Mouse (Mus musculus) MEL (cell line): ENCODE measurements around the gene Gipc3. TPM values are rescaled to one million over a fixed set of nuclear protein-coding genes. Genes with fewer than 3 reads are reported as not detected.

Experiments used
- DNase-seq: peaks from one replicate; pipeline ENCODE4 v3.0.0; 2011; ENCODE audit warnings: low read depth, low spot score
- H3K27ac ChIP-seq: 2 replicates; pipeline ENCODE4 v1.5.1; 2012; ENCODE audit warnings: low read depth, mild to moderate bottlenecking, control low read depth, low read length, moderate library complexity; ENCODE audit not compliant: control insufficient read depth
- H3K27me3 ChIP-seq, 2 experiments: fragments of 150-350 bp in 1 of 2; sonication (generic) in 1 of 2; 2 replicates each; pipeline ENCODE4 v1.6.1; 2012; ENCODE audit warnings: low read length in 2 of 2, mild to moderate bottlenecking in 2 of 2, improper control_type of control experiment in 1 of 2, moderate library complexity in 1 of 2; ENCODE audit not compliant: insufficient read depth in 2 of 2, control insufficient read depth in 1 of 2
- H3K36me3 ChIP-seq, 2 experiments: 2 replicates each; pipeline ENCODE4 v1.6.1; 2012 to 2014; ENCODE audit warnings: low read length in 2 of 2, improper control_type of control experiment in 1 of 2, inconsistent platforms in 1 of 2, mild to moderate bottlenecking in 1 of 2; ENCODE audit not compliant: insufficient read depth in 2 of 2, control insufficient read depth in 1 of 2
- H3K4me1 ChIP-seq, 2 experiments: fragments of 150-350 bp in 1 of 2; sonication (generic) in 1 of 2; 2 replicates each; pipeline ENCODE4 v1.6.1; 2012; ENCODE audit warnings: low read length in 2 of 2, improper control_type of control experiment in 1 of 2, mild to moderate bottlenecking in 1 of 2; ENCODE audit not compliant: insufficient read depth in 2 of 2, control insufficient read depth in 1 of 2
- H3K4me3 ChIP-seq, 2 experiments: fragments of 150-350 bp in 1 of 2; sonication (generic) in 1 of 2; 2 replicates each; pipeline ENCODE4 v1.5.1; 2012; ENCODE audit warnings: low read depth in 2 of 2, low read length in 2 of 2, mild to moderate bottlenecking in 2 of 2, moderate library complexity in 2 of 2, control low read depth in 1 of 2, improper control_type of control experiment in 1 of 2; ENCODE audit not compliant: control insufficient read depth in 1 of 2, insufficient read depth in 1 of 2
- H3K79me2 ChIP-seq: 2 replicates; pipeline ENCODE4 v1.6.1; 2012; ENCODE audit warnings: mild to moderate bottlenecking, low read length, moderate library complexity; ENCODE audit not compliant: control insufficient read depth, poor library complexity, insufficient read depth
- H3K9ac ChIP-seq: 2 replicates; pipeline ENCODE4 v1.6.1; 2012; ENCODE audit warnings: low read depth, mild to moderate bottlenecking, control low read depth, low read length, moderate library complexity; ENCODE audit not compliant: control insufficient read depth, poor library complexity, severe bottlenecking
- H3K9me3 ChIP-seq: fragments of 150-350 bp; sonication (generic); replicated peaks from 2 replicates; pipeline ENCODE4 v1.6.1; 2012; ENCODE audit warnings: mild to moderate bottlenecking, low read length, improper control_type of control experiment, moderate library complexity; ENCODE audit not compliant: insufficient read depth
- CHD1 ChIP-seq: IDR thresholded peaks from 2 replicates; pipeline ENCODE4 v1.6.1; 2012; ENCODE audit warnings: low read depth, mild to moderate bottlenecking, inconsistent platforms, low read length, improper control_type of control experiment
- CTCF ChIP-seq, 3 experiments: IDR thresholded peaks in 2 of 3; conservative IDR thresholded peaks in 1 of 3; 2 replicates each; pipeline ENCODE4 v1.5.1; 2011 to 2012; ENCODE audit warnings: low read length in 3 of 3, low read depth in 2 of 3, mild to moderate bottlenecking in 2 of 3, improper control_type of control experiment in 1 of 3, inconsistent platforms in 1 of 3, mixed read lengths in 1 of 3, moderate library complexity in 1 of 3; ENCODE audit not compliant: control insufficient read depth in 1 of 3, insufficient read depth in 1 of 3, poor library complexity in 1 of 3, severe bottlenecking in 1 of 3
- GATA1 ChIP-seq: IDR thresholded peaks from 2 replicates; pipeline ENCODE4 v1.6.1; 2011; ENCODE audit warnings: low read depth, low read length, improper control_type of control experiment
- HCFC1 ChIP-seq: IDR thresholded peaks from 2 replicates; pipeline ENCODE4 v1.6.1; 2012; ENCODE audit warnings: low read depth, mild to moderate bottlenecking, inconsistent platforms, low read length, improper control_type of control experiment, moderate library complexity
- JUND ChIP-seq: IDR thresholded peaks from 2 replicates; pipeline ENCODE4 v1.6.1; 2011; ENCODE audit warnings: low read depth, mild to moderate bottlenecking, improper control_type of control experiment, low read length
- KAT2A ChIP-seq: conservative IDR thresholded peaks from 2 replicates; pipeline ENCODE4 v1.6.1; 2012; ENCODE audit warnings: low read depth, low read length, improper control_type of control experiment, inconsistent platforms
- MAFK ChIP-seq: IDR thresholded peaks from 2 replicates; pipeline ENCODE4 v1.6.1; 2011; ENCODE audit warnings: low read depth, mild to moderate bottlenecking, low read length, improper control_type of control experiment, borderline replicate concordance
- MAX ChIP-seq: IDR thresholded peaks from 2 replicates; pipeline ENCODE4 v1.6.1; 2011; ENCODE audit warnings: low read length, improper control_type of control experiment
- MAZ ChIP-seq: IDR thresholded peaks from 2 replicates; pipeline ENCODE4 v1.6.1; 2012; ENCODE audit warnings: low read depth, mild to moderate bottlenecking, inconsistent platforms, low read length, improper control_type of control experiment
- MYC ChIP-seq: IDR thresholded peaks from 2 replicates; pipeline ENCODE4 v1.6.1; 2011; ENCODE audit warnings: low read depth, mild to moderate bottlenecking, low read length, improper control_type of control experiment, moderate library complexity
- POLR2A ChIP-seq, 2 experiments: IDR thresholded peaks; 2 replicates each; pipeline ENCODE4 v1.6.1; 2011 to 2012; ENCODE audit warnings: low read length in 2 of 2, mild to moderate bottlenecking in 2 of 2, control low read depth in 1 of 2, improper control_type of control experiment in 1 of 2, low read depth in 1 of 2, moderate library complexity in 1 of 2; ENCODE audit not compliant: control insufficient read depth in 1 of 2, insufficient read depth in 1 of 2, poor library complexity in 1 of 2
- POLR2AphosphoS5 ChIP-seq: IDR thresholded peaks from 2 replicates; pipeline ENCODE4 v1.6.1; 2012; ENCODE audit warnings: low read depth, borderline replicate concordance, mild to moderate bottlenecking, inconsistent platforms, low read length, moderate library complexity, mixed read lengths
- RAD21 ChIP-seq: IDR thresholded peaks from 2 replicates; pipeline ENCODE4 v1.6.1; 2011; ENCODE audit warnings: mild to moderate bottlenecking, low read depth, low read length, improper control_type of control experiment
- SIN3A ChIP-seq: IDR thresholded peaks from 2 replicates; pipeline ENCODE4 v1.6.1; 2012; ENCODE audit warnings: low read length, improper control_type of control experiment, inconsistent platforms
- SMC3 ChIP-seq: IDR thresholded peaks from 2 replicates; pipeline ENCODE4 v1.6.1; 2011; ENCODE audit warnings: low read depth, low read length, improper control_type of control experiment
- TAL1 ChIP-seq: IDR thresholded peaks from 2 replicates; pipeline ENCODE4 v1.6.1; 2012; ENCODE audit warnings: mild to moderate bottlenecking, inconsistent platforms, low read length, moderate library complexity, mixed read lengths
- TCF12 ChIP-seq: IDR thresholded peaks from 2 replicates; pipeline ENCODE4 v1.6.1; 2014; ENCODE audit warnings: low read depth, mild to moderate bottlenecking, inconsistent platforms, low read length, improper control_type of control experiment, moderate library complexity
- ZKSCAN1 ChIP-seq: IDR thresholded peaks from 2 replicates; pipeline ENCODE4 v1.6.1; 2012; ENCODE audit warnings: low read depth, mild to moderate bottlenecking, inconsistent platforms, low read length, improper control_type of control experiment, moderate library complexity
- ZMIZ1 ChIP-seq: IDR thresholded peaks from 2 replicates; pipeline ENCODE4 v1.6.1; 2012; ENCODE audit warnings: low read depth, mild to moderate bottlenecking, inconsistent platforms, low read length, improper control_type of control experiment, moderate library complexity
- ZNF384 ChIP-seq: IDR thresholded peaks from 2 replicates; pipeline ENCODE4 v1.6.1; 2012; ENCODE audit warnings: low read depth, mild to moderate bottlenecking, inconsistent platforms, low read length, improper control_type of control experiment
- polyA plus RNA-seq, 2 experiments: library from polyadenylated mRNA; stranded (reverse) in 1 of 2; unstranded in 1 of 2; fragments of >175 nt in 1 of 2; fragments of >200 nt in 1 of 2; gene quantifications; 2 replicates each; pipeline versions ENCODE4 v1.2.1 to v1.2.4; 2012; ENCODE audit warnings: low replicate concordance in 2 of 2, low read depth in 1 of 2; ENCODE audit not compliant: insufficient read length in 2 of 2, insufficient read depth in 1 of 2, missing spikeins in 1 of 2
- total RNA-seq: library from RNA; depleted of rRNA; stranded (reverse); fragments of 300-350 nt; gene quantifications from 2 replicates; pipeline ENCODE4 v1.2.3, GENCODE M21; 2012

Gipc3 gene
- total and polyA plus RNA-seq, 3 experiments = not detected

DNA sequence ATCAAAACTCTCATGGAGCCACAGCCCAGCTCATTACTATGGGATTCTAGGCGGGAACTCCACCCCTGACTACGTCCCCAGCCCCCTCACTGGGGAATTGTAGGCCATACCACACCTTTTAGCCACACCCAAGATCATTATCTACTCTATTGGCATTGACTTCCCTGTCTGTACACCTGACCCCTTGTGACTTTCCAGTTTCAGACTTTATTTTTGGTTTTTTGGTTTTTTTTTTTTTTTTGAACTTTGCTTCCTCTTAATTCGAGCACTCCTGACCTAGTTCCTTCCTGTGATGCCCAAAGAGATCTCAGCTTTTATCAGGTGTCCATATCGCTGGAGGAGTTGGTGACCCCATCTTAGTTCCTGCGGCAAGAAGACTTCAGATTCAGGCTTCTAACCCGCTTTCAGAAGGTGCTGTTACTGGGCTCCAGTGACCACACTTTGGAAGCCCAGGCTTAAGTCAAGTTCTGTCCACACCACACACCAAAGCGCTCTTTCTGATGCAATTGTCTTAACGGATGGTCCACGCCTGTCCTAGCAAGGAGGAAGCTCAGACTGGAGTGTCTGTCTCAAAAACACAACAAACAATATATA, 51.5 kb downstream of the Gipc3 start, which contains the start of gene Tjp3 (continued):
- TF ChIP-seq POLR2AphosphoS5 (no peak), GATA1 (peak; percentile 64), TCF12 (0 out of 2 replicates have a peak, but pooled peaks have one; percentile 28), MAZ (no peak), ZKSCAN1 (peak; percentile 76; the same call in 1 of the 2 replicates), HCFC1 (peak; percentile 32; the same call in 1 of the 2 replicates), TAL1 (no peak), ZNF384 (peak; percentile 86), KAT2A (no peak)
- TF ChIP-seq, all 39 proteins: peak for 12

DNA sequence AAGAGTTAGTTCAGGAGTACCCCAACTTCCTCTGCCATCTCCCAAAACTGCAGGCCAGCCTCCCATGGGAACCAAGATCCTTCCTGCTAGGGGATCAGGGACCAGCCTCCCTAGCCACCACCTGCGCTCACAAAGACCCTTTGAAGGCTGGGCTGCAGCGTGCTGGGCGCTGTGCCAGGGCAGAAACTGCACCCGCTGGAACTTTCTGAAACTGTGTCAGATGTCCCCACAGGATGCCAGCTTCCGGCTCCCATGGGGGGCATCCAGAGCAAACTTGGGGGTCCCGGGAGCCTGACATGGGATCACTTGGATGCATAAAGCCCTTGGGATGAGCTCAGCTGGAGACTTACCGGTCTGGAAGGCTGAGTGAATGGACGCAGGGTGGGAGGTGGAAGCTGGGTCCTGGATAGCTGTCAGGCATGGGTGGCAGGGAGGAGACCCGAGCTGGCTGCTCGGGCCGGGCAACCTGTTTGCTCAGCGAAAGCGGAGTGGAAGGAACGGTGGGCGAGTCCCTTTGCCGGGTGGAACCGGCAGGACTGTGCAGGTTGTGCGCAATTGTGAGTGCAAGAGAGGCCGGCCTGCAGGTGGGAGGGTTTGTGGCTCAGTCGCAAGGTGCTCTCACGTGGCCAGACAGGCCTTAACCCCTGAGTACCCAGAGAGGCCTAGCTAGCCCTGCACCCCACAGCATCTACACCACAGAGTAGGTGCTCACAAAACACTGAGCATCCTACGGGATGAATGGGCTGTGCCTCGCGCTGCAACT, 52.2 kb downstream of the Gipc3 start:
- DNase-seq = no peak
- no peak overlapping the region for H3K9ac ChIP-seq
- no peaks in the 10 kb centered on the region for H3K9me3 ChIP-seq
- no peak for TF ChIP-seq MYC
- TF ChIP-seq SIN3A = no peak
- no peak for TF ChIP-seq ZMIZ1
- TF ChIP-seq MAFK = no peak
- TF ChIP-seq KAT2A = no peak
- no peak for TF ChIP-seq RAD21
- TF ChIP-seq GATA1 = no peak
- no peak for TF ChIP-seq MAX
- TF ChIP-seq POLR2AphosphoS5 = no peak
- TF ChIP-seq ZKSCAN1 = no peak
- TF ChIP-seq JUND = no peak
- no peak overlapping the region for H3K4me3 ChIP-seq
- H3K27ac ChIP-seq = peak overlapping the region; percentile 82
- H3K79me2 ChIP-seq = peaks cover 28% of the 10 kb centered on the region
- H3K36me3 ChIP-seq = peaks cover 0 to 26% of the 10 kb centered on the region in 2 experiments; a peak in 2 of 4 replicates
- H3K27me3 ChIP-seq = no peaks in the 10 kb centered on the region
- H3K4me1 ChIP-seq = peaks cover 13 to 39% of the 10 kb centered on the region in 2 experiments

DNA sequence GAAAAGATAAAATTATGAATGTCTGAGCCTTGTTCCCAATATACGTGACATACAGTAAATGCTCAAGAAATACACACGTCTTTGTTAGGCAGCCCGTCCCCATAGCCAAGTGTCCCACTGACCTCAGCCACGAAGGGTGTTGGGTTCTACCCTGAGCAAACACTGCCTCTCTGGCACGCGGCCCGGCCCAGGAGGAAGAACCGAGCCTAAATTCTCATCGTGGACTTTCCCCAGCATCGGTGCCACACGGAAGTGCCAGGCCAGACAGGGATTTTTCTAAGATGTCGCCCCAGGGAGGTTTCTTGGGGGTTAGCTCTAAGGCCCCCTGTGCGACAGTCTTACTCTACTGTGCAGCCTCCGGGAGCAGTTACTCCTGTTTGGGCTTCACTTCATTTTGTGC, 53.3 kb downstream of the Gipc3 start:
- Histone ChIP-seq H3K4me1 (peaks cover 12 to 32% of the 10 kb centered on the region in 2 experiments), H3K79me2 (peaks cover 17% of the 10 kb centered on the region), H3K27ac (no peak overlapping the region), H3K9ac (no peak overlapping the region), H3K9me3 (no peaks in the 10 kb centered on the region), H3K36me3 (peaks cover 0 to 26% of the 10 kb centered on the region in 2 experiments; a peak in 2 of 4 replicates), H3K27me3 (no peaks in the 10 kb centered on the region), H3K4me3 (no peak overlapping the region)
- no peak for DNase-seq
- TF ChIP-seq POLR2A (IDR thresholded peaks at IDR 0.05; ENCODE audit: control insufficient read depth in 1 of 2, insufficient read depth in 1 of 2, low read depth in 1 of 2, low read length in 2 of 2, poor library complexity in 1 of 2) = no peak
- no peak for TF ChIP-seq CTCF (IDR thresholded peaks at IDR 0.05 in 2 of 3, conservative IDR thresholded peaks at IDR 0.05 in 1 of 3; ENCODE audit: control insufficient read depth in 1 of 3, insufficient read depth in 1 of 3, low read depth in 2 of 3, low read length in 3 of 3, poor library complexity in 1 of 3, severe bottlenecking in 1 of 3)
- no peak for TF ChIP-seq POLR2AphosphoS5
- no peak for TF ChIP-seq SMC3
- no peak for TF ChIP-seq CHD1
